Mouse (Mus musculus) kidney, adult 11 months (tissue): ENCODE data around the gene Tuba8.

Experiments
- DNase-seq: peaks from one replicate; pipeline ENCODE4 v3.0.0; 2022

The Tuba8 gene

GRCm38 (mm10) chr6:121210149-121210925 lies at the start of gene Tuba8:
Gene Tuba8 (plus strand): TSS chr6:121210696.
- peak; percentile 42 for DNase-seq

- DNase-seq: no peak
Measured at GRCm38 (mm10) chr6:121162616-121163015, 47.9 kb upstream of the Tuba8 start.

GRCm38 (mm10) chr6:121166098-121166552 lies 44.4 kb upstream of the Tuba8 start:
- DNase-seq: peak; percentile 74

- DNase-seq: no peak
Measured at GRCm38 (mm10) chr6:121167381-121167975, 43.0 kb upstream of the Tuba8 start.

GRCm38 (mm10) chr6:121171102-121171501 lies 39.4 kb upstream of the Tuba8 start:
- no peak for DNase-seq

GRCm38 (mm10) chr6:121173471-121173870 lies 37.0 kb upstream of the Tuba8 start:
- no peak for DNase-seq

- DNase-seq: no peak
Measured at GRCm38 (mm10) chr6:121174761-121175160, 35.7 kb upstream of the Tuba8 start.

- DNase-seq: no peak
Measured at GRCm38 (mm10) chr6:121176011-121176730, 34.3 kb upstream of the Tuba8 start.

- DNase-seq: no peak
Measured at GRCm38 (mm10) chr6:121176731-121177098, 33.8 kb upstream of the Tuba8 start.

- DNase-seq: peak; percentile 71
Measured at GRCm38 (mm10) chr6:121177118-121177708, 33.3 kb upstream of the Tuba8 start.

- no peak for DNase-seq
Measured at GRCm38 (mm10) chr6:121178700-121179358, 31.7 kb upstream of the Tuba8 start.

- no peak for DNase-seq
Measured at GRCm38 (mm10) chr6:121179846-121180245, 30.6 kb upstream of the Tuba8 start.

- DNase-seq: peak; percentile 90
Measured at GRCm38 (mm10) chr6:121183414-121184173, 26.9 kb upstream of the Tuba8 start, which contains the start of gene Pex26. Gene Pex26 (plus strand): TSS chr6:121183667.

GRCm38 (mm10) chr6:121184198-121185140 lies 26.0 kb upstream of the Tuba8 start:
- DNase-seq: peak; percentile 60

GRCm38 (mm10) chr6:121185232-121185631 lies 25.3 kb upstream of the Tuba8 start:
- no peak for DNase-seq

GRCm38 (mm10) chr6:121191261-121192009 lies 19.1 kb upstream of the Tuba8 start:
- no peak for DNase-seq

- DNase-seq: no peak
Measured at GRCm38 (mm10) chr6:121194061-121194955, 16.2 kb upstream of the Tuba8 start.

GRCm38 (mm10) chr6:121194956-121195731 lies 15.4 kb upstream of the Tuba8 start:
- DNase-seq: no peak
